Mouse (Mus musculus) midbrain, embryonic 13.5 days (tissue): Measurements from ENCODE around the gene Tbc1d24. TPM values are rescaled to one million over a fixed set of nuclear protein-coding genes. Genes with fewer than 3 reads are reported as not detected.

Experiments used
- ATAC-seq: fragments of 200-750 bp; cut with Nextera tagmentation; 2 replicates; pipeline ENCODE4 v1.8.0; 2017; ENCODE audit warnings: mild to moderate bottlenecking, moderate TSS enrichment, moderate library complexity
- H3K27ac ChIP-seq: fragments of 300-500 bp; sonication (generic); 2 replicates; pipeline ENCODE4 v1.5.1; 2015; ENCODE audit warnings: inconsistent platforms, mild to moderate bottlenecking, moderate library complexity
- H3K27me3 ChIP-seq: fragments of 300-500 bp; sonication (generic); 2 replicates; pipeline ENCODE4 v1.6.1; 2015; ENCODE audit warnings: mild to moderate bottlenecking, inconsistent platforms
- H3K36me3 ChIP-seq: fragments of 300-500 bp; sonication (generic); 2 replicates; pipeline ENCODE4 v1.6.1; 2015; ENCODE audit warnings: mild to moderate bottlenecking, inconsistent platforms
- H3K4me1 ChIP-seq: fragments of 300-500 bp; sonication (generic); replicated peaks from 2 replicates; pipeline ENCODE4 v1.6.1; 2015; ENCODE audit warnings: inconsistent platforms
- H3K4me2 ChIP-seq: fragments of 300-500 bp; sonication (generic); replicated peaks from 2 replicates; pipeline ENCODE4 v1.6.1; 2015; ENCODE audit warnings: moderate library complexity, mild to moderate bottlenecking, inconsistent platforms
- H3K4me3 ChIP-seq: fragments of 300-500 bp; sonication (generic); replicated peaks from 2 replicates; pipeline ENCODE4 v1.5.1; 2015; ENCODE audit warnings: mild to moderate bottlenecking, inconsistent platforms
- H3K9ac ChIP-seq: fragments of 300-500 bp; sonication (generic); replicated peaks from 2 replicates; pipeline ENCODE4 v1.6.1; 2015; ENCODE audit warnings: mild to moderate bottlenecking, inconsistent platforms
- H3K9me3 ChIP-seq: fragments of 300-500 bp; sonication (generic); 2 replicates; pipeline ENCODE4 v1.6.1; 2016; ENCODE audit warnings: mild to moderate bottlenecking, inconsistent platforms
- WGBS: fragments of 180-500 bp; shearing (Covaris S2); methylation state at CpG from one replicate; pipeline ENCODE4 v1.1.7; 2015; 5-methylcytosine and 5-hydroxymethylcytosine counted together
- polyA plus RNA-seq: library from polyadenylated mRNA; unstranded; fragments of >200 nt; fragmentation: Nextera tagmentation; extraction: Ambion mirVana; gene quantifications from 2 replicates; pipeline ENCODE4 v1.2.1, GENCODE M21; 2015

The Tbc1d24 gene
- polyA plus RNA-seq, 1 experiment from 2014 or later, result 20.4 TPM

DNA sequence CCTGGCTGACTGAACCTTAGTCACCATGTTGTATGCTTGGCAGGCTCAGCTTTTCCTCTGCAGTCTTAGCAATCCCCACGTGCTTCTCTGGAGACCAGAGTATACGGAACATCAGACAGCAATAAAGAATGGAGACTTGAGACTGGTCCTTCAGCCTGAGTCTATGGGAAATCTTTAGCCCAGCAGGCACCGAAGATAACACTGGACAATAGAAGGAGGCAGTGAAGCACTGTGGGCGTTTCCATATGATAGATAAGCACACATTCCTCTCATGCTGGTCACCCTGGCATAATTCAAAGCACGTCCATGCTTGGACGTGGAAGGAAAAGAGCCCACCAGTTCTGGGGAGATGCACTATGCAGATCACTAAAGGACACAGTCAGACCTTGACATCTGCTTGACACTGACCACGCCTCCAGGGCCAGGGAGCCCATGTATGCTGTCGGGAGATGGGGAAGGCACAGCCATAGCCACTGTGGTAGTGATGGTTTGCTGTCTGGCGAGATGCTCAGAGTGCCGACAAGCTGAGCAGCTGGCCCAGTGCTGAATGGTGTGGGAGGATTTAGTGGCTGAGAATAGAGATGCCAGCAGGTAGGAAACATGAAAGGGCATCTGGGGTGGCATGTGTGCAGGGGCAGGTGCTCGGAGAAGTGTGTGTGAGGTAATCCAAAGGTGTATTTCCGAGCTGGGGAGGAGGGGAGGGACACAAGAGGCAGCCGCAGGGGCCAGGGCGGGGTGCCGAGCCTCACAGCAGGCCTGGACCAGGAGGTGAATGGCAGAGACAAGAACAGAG, 8.1 kb downstream of the Tbc1d24 start:
- Histone ChIP-seq H3K4me2 (no peak overlapping the region), H3K36me3 (0 out of 2 replicates have a peak, but pooled peaks cover 5% of the 10 kb centered on the region), H3K9ac (0 out of 2 replicates have a peak overlapping the region, but pooled peaks have one; percentile 36), H3K27ac (peak overlapping the region; percentile 19; the same call in 1 of the 2 replicates), H3K9me3 (no peaks in the 10 kb centered on the region), H3K27me3 (no peaks in the 10 kb centered on the region), H3K4me3 (no peak overlapping the region), H3K4me1 (peaks cover 18% of the 10 kb centered on the region)
- no peak for ATAC-seq
- WGBS, result 67% methylated on average over 15 of the region's 15 CpGs

GRCm38 (mm10) chr17:24195349-24195748, 10.0 kb downstream of the Tbc1d24 start:
- no peak overlapping the region for H3K9ac ChIP-seq
- no peak for ATAC-seq
- no peaks in the 10 kb centered on the region for H3K27me3 ChIP-seq
- no peak overlapping the region for H3K27ac ChIP-seq
- H3K4me1 ChIP-seq, result peaks cover 13% of the 10 kb centered on the region; the same call in 1 of the 2 replicates
- 66% methylated on average over 2 of the region's 2 CpGs for WGBS
- H3K9me3 ChIP-seq, result no peaks in the 10 kb centered on the region
- no peak overlapping the region for H3K4me2 ChIP-seq
- H3K4me3 ChIP-seq, result no peak overlapping the region
- H3K36me3 ChIP-seq, result 0 out of 2 replicates have a peak, but pooled peaks cover 5% of the 10 kb centered on the region

GRCm38 (mm10) chr17:24193769-24194168, 11.6 kb downstream of the Tbc1d24 start:
- no peak overlapping the region for H3K4me3 ChIP-seq
- H3K9ac ChIP-seq, result no peak overlapping the region
- H3K9me3 ChIP-seq, result no peaks in the 10 kb centered on the region
- peaks cover 8% of the 10 kb centered on the region; the same call in 1 of the 2 replicates for H3K36me3 ChIP-seq
- H3K4me2 ChIP-seq, result no peak overlapping the region
- ATAC-seq, result no peak
- H3K27ac ChIP-seq, result no peak overlapping the region
- H3K27me3 ChIP-seq, result no peaks in the 10 kb centered on the region
- 94% methylated on average over 5 of the region's 5 CpGs for WGBS
- peaks cover 11% of the 10 kb centered on the region; the same call in 1 of the 2 replicates for H3K4me1 ChIP-seq

DNA sequence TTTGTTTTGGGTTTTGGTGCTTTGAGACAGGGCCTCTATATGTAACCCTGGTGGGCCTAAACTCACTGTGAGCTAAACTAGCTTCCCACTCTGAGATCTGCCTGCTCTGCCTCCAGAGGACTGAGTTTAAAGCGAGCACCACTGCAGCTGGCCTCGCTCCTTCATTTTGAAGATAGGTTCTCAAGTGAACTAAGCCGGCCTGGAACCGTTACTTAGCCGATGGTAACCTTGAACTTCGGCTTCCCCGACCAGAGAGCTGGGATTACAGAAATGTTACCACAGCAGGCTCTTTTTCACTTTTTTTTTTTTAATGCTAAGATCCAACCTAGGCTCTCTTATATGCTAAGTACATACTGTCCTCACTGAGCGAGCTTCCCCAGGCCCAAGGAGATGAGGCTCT, 12.1 kb downstream of the Tbc1d24 start:
- Histone ChIP-seq H3K4me1 (peaks cover 11% of the 10 kb centered on the region; the same call in 1 of the 2 replicates), H3K27ac (no peak overlapping the region), H3K4me3 (no peak overlapping the region), H3K9me3 (no peaks in the 10 kb centered on the region), H3K4me2 (no peak overlapping the region), H3K27me3 (no peaks in the 10 kb centered on the region), H3K9ac (no peak overlapping the region), H3K36me3 (peaks cover 12% of the 10 kb centered on the region; the same call in 1 of the 2 replicates)
- WGBS, result 90% methylated on average over 8 of the region's 8 CpGs
- no peak for ATAC-seq

GRCm38 (mm10) chr17:24192848-24193247, 12.5 kb downstream of the Tbc1d24 start:
- Histone ChIP-seq H3K9me3 (no peaks in the 10 kb centered on the region), H3K4me3 (no peak overlapping the region), H3K4me1 (peaks cover 11% of the 10 kb centered on the region; the same call in 1 of the 2 replicates), H3K27me3 (no peaks in the 10 kb centered on the region), H3K4me2 (no peak overlapping the region), H3K9ac (no peak overlapping the region), H3K36me3 (peaks cover 16% of the 10 kb centered on the region), H3K27ac (no peak overlapping the region)
- ATAC-seq, result no peak
- 87% methylated on average over 8 of the region's 8 CpGs for WGBS

- no peak overlapping the region for H3K27ac ChIP-seq
- H3K4me1 ChIP-seq, result no peaks in the 10 kb centered on the region
- WGBS, result 79% methylated on average over 4 of the region's 4 CpGs
- no peak for ATAC-seq
- H3K9me3 ChIP-seq, result no peaks in the 10 kb centered on the region
- no peaks in the 10 kb centered on the region for H3K27me3 ChIP-seq
- H3K9ac ChIP-seq, result no peak overlapping the region
- H3K36me3 ChIP-seq, result peaks cover 20% of the 10 kb centered on the region
- no peak overlapping the region for H3K4me2 ChIP-seq
- H3K4me3 ChIP-seq, result no peak overlapping the region
Measured at GRCm38 (mm10) chr17:24191481-24191880, 13.9 kb downstream of the Tbc1d24 start.

DNA sequence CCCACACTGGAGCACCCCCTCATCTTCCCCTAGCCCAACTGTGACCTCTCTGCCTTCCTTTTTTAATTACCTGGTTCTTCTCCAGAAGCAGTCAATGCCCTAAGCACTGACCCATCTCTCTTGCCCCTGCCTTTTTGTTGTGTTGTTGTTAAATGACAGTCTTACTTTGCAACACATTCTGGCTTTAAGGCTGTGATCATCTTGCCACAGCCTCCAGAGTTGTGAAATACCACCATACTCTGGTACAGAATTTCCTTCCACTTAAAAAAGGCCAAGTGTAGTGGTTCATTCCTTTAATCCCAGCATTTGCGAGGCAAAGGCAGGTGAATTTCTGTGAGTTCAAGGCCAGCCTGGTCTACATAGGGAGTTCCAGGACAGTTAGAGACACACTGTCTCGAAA, 14.4 kb downstream of the Tbc1d24 start:
- no peaks in the 10 kb centered on the region for H3K9me3 ChIP-seq
- no peak overlapping the region for H3K4me2 ChIP-seq
- no peak overlapping the region for H3K9ac ChIP-seq
- no peaks in the 10 kb centered on the region for H3K27me3 ChIP-seq
- WGBS, result 88% methylated on average over 2 of the region's 2 CpGs
- no peaks in the 10 kb centered on the region for H3K4me1 ChIP-seq
- no peak for ATAC-seq
- H3K4me3 ChIP-seq, result no peak overlapping the region
- peaks cover 24% of the 10 kb centered on the region for H3K36me3 ChIP-seq
- no peak overlapping the region for H3K27ac ChIP-seq

DNA sequence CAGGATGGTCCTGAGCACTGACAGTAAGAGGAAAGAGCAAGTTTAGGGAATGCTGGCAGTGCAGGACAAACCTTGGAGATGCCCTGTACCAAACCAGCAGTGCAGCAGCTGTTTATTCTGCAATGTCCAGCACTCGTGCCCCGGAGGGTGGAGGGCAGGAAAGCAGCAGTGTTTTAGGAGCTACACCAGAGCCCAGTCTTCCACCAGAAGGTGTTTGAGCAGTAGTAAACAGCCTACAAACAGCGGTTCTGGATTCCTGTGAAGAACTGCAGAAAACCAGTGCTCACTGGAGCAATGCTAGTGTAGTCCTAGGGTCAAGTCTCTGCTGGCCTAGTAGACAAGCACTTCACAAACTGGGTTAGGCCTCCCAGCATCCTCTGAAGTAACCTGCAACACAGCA, 31.1 kb downstream of the Tbc1d24 start:
- peaks cover 6% of the 10 kb centered on the region for H3K4me1 ChIP-seq
- no peak for ATAC-seq
- no peak overlapping the region for H3K27ac ChIP-seq
- H3K9me3 ChIP-seq, result no peaks in the 10 kb centered on the region
- 89% methylated on average over 3 of the region's 3 CpGs for WGBS
- no peak overlapping the region for H3K4me3 ChIP-seq
- H3K36me3 ChIP-seq, result no peaks in the 10 kb centered on the region
- no peak overlapping the region for H3K4me2 ChIP-seq
- H3K9ac ChIP-seq, result no peak overlapping the region
- peaks cover 2% of the 10 kb centered on the region; the same call in 1 of the 2 replicates for H3K27me3 ChIP-seq

DNA sequence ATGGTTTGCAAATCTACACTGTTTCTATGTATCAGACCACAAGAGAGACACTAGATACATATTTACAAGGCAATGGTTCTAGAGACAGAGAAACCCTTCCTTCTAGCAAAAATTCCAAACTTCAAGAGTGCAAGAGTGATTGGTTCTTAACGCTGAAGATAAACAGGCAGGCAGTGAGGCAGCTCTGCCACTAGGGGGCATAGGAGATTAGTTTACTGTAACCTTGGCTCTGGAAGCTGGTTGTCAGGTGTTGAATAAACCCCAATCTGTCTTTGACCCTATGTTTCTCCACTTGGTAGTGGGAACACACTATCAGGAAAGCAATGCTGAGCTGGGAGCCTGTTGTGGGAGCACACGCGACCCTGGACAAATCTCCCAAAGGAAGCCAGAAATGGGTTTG, 31.9 kb downstream of the Tbc1d24 start:
- H3K27me3 ChIP-seq, result peaks cover 2% of the 10 kb centered on the region; the same call in 1 of the 2 replicates
- peaks cover 7% of the 10 kb centered on the region for H3K4me1 ChIP-seq
- 3% methylated on average over 3 of the region's 3 CpGs for WGBS
- no peaks in the 10 kb centered on the region for H3K9me3 ChIP-seq
- ATAC-seq, result no peak
- no peak overlapping the region for H3K9ac ChIP-seq
- H3K4me2 ChIP-seq, result no peak overlapping the region
- H3K4me3 ChIP-seq, result no peak overlapping the region
- no peaks in the 10 kb centered on the region for H3K36me3 ChIP-seq
- H3K27ac ChIP-seq, result no peak overlapping the region

- no peak for ATAC-seq
- H3K27me3 ChIP-seq, result peaks cover 2% of the 10 kb centered on the region; the same call in 1 of the 2 replicates
- WGBS, result 93% methylated on average over 4 of the region's 4 CpGs
Measured at GRCm38 (mm10) chr17:24171738-24172137, 33.6 kb downstream of the Tbc1d24 start.

DNA sequence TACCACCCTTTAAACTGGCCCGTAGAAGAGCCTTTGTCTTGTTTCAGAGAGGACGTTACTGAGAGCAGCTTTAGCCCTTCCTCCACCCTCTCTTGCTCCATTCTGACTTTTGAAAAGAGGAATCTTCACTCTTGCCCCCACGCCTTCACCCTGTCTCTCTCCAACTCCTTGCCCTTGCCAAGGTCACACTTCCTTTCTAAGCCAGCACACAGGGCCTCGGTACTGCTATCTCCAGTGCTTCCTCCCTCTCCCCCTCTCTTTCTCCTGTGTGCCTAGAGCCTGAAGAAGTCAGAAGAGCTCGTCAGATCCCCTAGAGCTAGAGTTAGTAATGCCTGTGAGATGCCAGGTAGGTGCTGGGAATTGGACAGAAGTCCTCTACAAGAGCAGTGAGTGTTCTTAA, 34.6 kb downstream of the Tbc1d24 start:
- no peak overlapping the region for H3K4me3 ChIP-seq
- no peak overlapping the region for H3K9ac ChIP-seq
- peaks cover 2% of the 10 kb centered on the region; the same call in 1 of the 2 replicates for H3K27me3 ChIP-seq
- 78% methylated on average over 5 of the region's 5 CpGs for WGBS
- peaks cover 15% of the 10 kb centered on the region for H3K36me3 ChIP-seq
- no peak for ATAC-seq
- no peak overlapping the region for H3K27ac ChIP-seq
- 0 out of 2 replicates have a peak overlapping the region, but pooled peaks have one; percentile 9 for H3K4me2 ChIP-seq
- H3K4me1 ChIP-seq, result peaks cover 25% of the 10 kb centered on the region
- H3K9me3 ChIP-seq, result no peaks in the 10 kb centered on the region

More at GRCm38 (mm10) chr17:24171738-24172137, 33.6 kb downstream of the Tbc1d24 start:
- Histone ChIP-seq H3K36me3 (peaks cover 9% of the 10 kb centered on the region), H3K9me3 (no peaks in the 10 kb centered on the region), H3K4me2 (no peak overlapping the region), H3K9ac (no peak overlapping the region), H3K4me3 (no peak overlapping the region), H3K4me1 (peaks cover 24% of the 10 kb centered on the region), H3K27ac (no peak overlapping the region)

- H3K9ac ChIP-seq, result peak overlapping the region; percentile 95
- H3K4me1 ChIP-seq, result peaks cover 28% of the 10 kb centered on the region
- peaks cover 21% of the 10 kb centered on the region for H3K36me3 ChIP-seq
- WGBS, result 65% methylated on average over 3 of the region's 3 CpGs
- H3K9me3 ChIP-seq, result no peaks in the 10 kb centered on the region
- peak overlapping the region; percentile 98 for H3K27ac ChIP-seq
- peaks cover 2% of the 10 kb centered on the region; the same call in 1 of the 2 replicates for H3K27me3 ChIP-seq
- peak overlapping the region; percentile 96 for H3K4me3 ChIP-seq
- 0 out of 2 replicates have a peak, but pooled peaks have one; percentile 1 for ATAC-seq
- H3K4me2 ChIP-seq, result peak overlapping the region; percentile 94
Measured at GRCm38 (mm10) chr17:24170125-24170524, 35.2 kb downstream of the Tbc1d24 start.
